Mouse (Mus musculus) testis, adult 2 months (tissue): ENCODE results near the gene Gga3.

Experiments
- CTCF ChIP-seq: fragments of 200-500 bp; IDR thresholded peaks from 2 replicates; pipeline ENCODE4 v1.5.1; 2012; ENCODE audit warnings: low read depth, mild to moderate bottlenecking, inconsistent platforms, low read length, moderate library complexity; ENCODE audit not compliant: control insufficient read depth, insufficient read depth, insufficient replicate concordance
- POLR2A ChIP-seq: fragments of 200-500 bp; IDR thresholded peaks from 2 replicates; pipeline ENCODE4 v1.6.1; 2012; ENCODE audit warnings: low read depth, mild to moderate bottlenecking, inconsistent platforms, low read length, moderate library complexity; ENCODE audit not compliant: control insufficient read depth

DNA sequence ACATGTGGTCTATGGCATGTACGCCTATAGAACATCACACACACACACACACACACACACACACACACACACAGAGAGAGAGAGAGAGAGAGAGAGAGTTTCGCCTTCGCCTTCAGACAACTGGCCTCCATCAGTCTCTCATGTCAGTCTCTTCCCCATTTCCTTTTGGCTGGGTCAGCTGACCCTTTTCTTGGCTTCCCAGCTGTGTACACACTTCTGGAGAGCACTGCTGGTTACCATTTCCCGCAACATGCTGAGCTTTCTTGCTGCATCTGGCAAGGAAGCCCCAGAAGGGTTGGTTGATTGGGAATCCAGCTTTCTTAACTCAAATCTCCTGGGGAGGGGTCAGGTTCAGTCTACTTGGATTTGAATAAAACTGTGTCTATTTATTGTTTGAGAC lies 30.3 kb upstream of the Gga3 start:
- TF ChIP-seq POLR2A, result no peak
- no peak for TF ChIP-seq CTCF
